Mouse (Mus musculus) bone marrow macrophage, adult 2 months (primary cell): ENCODE measurements around the gene Wdr95.

Experiments used
- CTCF ChIP-seq: IDR thresholded peaks from 2 replicates; pipeline ENCODE4 v1.5.1; 2012; ENCODE audit warnings: low read depth, mild to moderate bottlenecking, low read length, moderate library complexity
- POLR2A ChIP-seq: IDR thresholded peaks from 2 replicates; pipeline ENCODE4 v1.6.1; 2012; ENCODE audit warnings: mild to moderate bottlenecking, low read depth, low read length, borderline replicate concordance

DNA sequence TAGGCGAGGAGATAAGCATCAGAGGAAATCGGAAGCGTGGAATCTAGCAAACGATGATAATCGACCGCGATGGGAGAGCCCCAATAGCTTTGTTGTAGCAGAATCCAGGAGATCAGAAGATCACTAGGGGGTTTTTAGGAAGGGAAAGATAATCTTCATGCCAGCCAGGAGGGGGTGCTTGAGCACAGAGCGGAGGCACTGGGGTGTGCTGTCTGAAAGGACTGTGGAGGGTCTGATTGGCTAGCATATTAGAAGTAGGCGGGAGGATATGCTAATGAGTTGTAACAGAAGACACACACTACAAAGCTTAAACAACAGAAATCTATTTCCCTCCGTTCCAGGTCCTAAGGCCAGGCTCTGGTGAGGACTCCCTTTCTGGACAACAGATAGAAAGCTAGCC is 57.4 kb downstream of the Wdr95 start:
- TF ChIP-seq CTCF (no peak), POLR2A (no peak)
